Mouse (Mus musculus): ENCODE results near the gene Tacc2.
"Not testable (repeated sequence)": the region's sequence is repeated elsewhere in the genome, so short reads cannot be mapped to it uniquely, and the experiment has no call there.

Gene Tacc2

DNA sequence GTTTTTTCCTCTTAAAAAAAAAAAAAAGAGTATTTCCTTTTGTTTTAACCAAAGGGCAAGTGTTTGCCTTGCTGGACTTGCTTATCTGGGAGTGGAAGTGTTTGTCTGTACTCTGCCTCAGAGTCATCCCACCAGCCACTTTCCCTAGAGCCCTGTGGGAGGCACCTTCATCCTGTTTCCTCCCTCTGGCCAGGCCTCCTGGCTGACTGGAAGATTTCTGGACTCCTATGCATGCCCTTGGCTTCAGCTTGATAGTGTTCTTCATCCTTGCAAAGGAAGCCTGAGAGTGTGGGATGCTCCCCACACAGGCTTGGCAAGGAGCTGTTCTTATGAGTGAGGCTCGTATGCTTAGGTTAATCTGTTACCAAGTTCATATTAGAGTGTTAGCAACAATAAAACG lies 77.3 kb downstream of the Tacc2 start:
- no peak for DNase-seq

DNA sequence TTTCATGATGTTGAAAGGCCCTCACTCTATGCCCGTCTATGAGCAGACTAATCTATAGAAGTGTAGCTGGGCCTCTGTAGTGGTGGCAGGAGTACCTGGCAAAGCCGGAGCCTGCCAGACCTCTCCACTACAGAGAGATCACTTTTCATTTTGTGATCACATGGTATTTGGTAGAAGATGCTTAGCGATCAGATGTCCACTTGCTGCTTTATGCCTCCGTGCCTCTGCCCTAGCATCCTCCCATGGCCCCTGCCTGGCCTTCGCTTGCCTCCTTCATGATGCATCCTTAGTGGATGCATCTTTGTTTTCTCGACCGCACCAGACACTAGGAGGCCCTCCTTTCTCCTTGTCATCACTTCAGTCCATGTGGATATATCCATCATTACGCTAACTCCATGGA lies 79.7 kb downstream of the Tacc2 start:
- no peak for DNase-seq

DNA sequence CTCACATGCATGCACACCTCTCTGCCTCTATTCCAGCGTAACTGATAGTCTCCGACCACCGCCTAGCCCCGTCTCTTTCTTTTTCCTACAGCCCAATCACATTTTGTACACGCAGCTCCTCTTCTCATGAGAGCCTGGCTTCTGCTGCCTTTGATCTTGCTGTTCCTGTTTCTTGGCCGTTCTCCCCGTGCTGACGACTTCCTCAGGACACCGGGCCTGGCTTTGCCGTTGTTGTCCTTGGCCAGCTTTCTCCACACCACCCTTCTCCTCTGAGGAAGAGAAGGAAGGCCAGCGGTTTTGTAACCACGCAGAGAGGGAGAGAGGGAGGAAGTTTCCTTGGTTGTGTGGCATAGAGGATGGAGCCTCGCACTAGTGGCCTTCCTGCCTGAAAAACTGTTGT lies 80.5 kb downstream of the Tacc2 start:
- DNase-seq, result no peak

DNA sequence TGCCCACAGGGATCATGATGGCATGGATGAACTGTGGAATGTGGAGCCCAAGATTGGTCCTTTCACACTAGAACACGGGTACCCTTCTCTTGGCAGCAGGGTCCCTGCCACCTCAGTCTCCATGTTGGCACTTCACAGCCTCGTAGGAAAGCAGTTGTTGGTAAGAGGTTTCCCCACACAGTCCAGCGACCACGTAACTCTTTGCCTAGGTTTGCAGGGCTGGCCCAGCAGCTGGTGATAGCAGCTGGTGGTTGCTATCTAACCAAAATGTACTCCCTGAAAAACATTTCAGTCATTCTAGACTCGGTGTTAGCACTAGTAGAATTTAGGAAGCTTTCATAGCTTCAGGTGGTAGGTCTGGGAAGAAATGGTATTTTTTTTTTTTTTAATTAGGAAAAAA lies 81.9 kb downstream of the Tacc2 start:
- DNase-seq, result no peak

DNA sequence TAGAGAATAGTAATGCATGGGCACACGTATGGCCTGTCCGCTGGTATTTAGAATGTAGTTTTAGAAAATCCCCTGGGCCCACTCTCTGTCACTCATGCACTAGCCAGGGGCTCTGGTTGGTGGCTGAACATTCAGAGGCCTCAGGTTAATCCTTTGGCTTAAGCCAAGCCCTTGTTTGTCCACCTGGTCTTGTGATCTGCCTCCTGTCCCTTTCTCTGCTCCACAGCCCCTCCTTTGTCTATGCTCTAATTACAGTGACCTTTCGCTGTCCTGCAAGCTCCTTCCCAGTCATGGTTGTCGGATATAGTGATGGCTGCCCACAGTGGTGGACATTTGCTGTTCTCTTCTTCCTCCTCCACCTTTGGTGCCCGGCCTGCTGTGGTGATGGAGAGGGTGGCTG lies 85.0 kb downstream of the Tacc2 start:
- no peak for DNase-seq

DNA sequence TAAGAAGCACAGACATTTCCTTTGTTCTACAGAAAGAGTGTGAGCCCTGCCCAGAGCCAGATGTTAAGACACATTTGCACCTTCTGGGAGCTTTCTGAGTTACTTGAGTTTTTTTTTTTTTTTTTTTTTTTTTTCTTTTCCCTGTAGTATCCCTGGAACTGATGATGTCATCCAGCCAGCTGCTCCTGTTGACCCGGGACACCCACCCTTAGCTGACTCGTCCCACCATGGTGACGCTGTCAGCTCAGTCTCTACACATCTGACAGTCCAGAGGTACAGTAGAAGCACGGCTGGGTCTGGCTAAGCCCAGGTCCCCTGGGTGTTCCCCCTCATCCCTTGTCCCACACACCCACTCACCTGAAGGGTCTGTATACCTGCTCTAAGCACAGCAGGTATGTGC lies 85.6 kb downstream of the Tacc2 start:
- no peak for DNase-seq

DNA sequence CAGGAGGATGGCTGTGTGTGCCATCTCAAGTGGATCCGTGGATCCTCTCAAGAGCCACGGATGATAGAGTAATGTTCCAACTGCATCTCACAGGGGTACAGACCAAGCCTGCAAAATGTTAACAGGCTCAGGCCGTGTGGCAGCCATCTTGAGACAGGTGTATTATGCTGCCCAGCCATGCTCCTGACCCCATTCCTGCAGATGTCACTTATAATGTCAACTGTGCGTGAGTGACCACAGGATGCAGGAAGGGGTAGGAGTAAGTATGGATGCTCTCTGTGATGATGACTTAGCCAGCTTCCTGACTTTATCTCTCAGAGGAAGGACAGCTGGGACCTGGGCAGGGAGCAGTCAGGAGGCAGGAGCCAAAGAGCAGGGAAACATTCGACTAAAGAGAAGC lies 86.8 kb downstream of the Tacc2 start:
- no peak for DNase-seq

DNA sequence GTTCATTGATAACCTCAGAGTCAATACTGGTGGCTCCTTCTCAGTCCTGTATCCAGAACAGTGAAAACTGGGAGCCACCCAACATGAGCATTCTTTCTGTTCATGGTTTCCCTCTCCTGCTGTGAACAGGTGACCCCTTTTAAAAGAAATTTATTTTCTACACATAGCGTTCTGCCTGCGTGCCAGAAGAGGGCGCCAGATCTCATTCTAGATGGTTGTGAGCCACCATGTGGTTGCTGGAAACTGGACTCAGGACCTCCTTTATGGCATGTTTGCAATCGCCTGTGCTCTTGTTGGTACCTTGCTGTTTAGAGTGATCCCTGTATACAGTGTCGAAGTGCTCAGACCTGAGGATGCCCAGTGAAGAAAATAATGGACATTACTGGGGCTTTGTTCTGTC lies 87.4 kb downstream of the Tacc2 start:
- no peak for DNase-seq

DNA sequence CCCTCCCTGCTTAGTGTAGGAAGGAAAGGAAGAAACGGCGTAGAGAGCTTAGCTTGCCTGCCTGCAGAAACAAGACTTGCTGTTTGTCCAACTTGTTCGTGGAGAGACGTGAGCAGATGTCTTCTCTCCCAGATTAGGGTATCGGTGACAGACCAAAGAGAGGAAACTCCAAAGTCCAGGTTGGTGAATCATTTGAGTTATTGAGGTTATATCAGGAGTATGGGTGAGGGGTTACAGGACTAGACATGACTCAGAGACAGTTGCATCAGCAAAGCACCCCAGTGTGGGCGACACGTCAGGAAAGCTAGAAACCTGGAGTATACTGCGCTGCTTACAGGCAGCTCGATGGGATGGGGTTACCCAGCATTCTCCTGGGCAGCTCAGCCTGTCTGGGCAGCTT lies 88.1 kb downstream of the Tacc2 start:
- DNase-seq, result no peak

DNA sequence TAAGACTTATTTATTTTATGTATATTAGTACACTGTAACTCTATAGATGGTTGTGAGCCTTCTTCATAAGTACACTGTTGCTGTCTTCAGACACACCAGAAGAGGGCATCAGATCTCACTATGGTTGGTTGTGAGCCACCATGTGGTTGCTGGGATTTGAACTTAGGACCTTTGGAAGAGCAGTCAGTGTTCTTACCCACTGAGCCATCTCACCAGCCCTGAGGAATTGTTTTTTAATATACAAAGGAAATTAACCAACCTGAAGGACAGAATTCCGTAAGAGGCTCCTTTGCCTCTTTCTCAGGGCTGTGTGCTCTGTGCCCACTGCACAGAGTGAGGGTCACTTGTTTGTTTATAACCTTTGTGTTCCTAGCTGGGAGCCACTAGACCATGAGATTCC lies 90.8 kb downstream of the Tacc2 start:
- DNase-seq, result not testable (repeated sequence)

DNA sequence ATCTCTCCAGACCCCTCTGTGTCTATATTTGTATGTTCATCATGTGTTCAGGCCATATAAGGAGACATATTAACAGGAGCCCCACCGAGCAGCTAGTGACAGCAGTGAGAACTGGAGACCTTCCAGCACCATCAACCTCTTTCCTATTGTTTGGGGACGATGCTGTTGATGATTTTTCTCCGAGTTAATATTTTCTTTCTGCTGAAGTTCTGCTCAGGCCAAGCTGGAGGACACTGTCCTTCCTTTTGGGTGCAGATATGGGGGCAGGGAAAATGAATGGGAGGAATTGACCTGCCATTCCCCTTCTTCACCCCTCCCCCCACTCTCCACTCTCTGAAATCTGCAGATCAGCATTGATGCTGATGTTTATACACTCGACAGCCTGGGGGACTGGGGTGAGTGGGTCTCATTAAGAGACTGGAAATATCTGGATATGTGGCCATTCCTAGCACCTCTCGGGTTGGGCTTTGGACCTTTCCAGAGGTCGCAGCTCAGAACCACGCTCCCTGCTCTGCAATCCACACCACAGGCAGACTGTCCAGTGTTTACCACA lies 91.6 kb downstream of the Tacc2 start:
- peak in 1 of 2 experiments; percentile 52 for DNase-seq

DNA sequence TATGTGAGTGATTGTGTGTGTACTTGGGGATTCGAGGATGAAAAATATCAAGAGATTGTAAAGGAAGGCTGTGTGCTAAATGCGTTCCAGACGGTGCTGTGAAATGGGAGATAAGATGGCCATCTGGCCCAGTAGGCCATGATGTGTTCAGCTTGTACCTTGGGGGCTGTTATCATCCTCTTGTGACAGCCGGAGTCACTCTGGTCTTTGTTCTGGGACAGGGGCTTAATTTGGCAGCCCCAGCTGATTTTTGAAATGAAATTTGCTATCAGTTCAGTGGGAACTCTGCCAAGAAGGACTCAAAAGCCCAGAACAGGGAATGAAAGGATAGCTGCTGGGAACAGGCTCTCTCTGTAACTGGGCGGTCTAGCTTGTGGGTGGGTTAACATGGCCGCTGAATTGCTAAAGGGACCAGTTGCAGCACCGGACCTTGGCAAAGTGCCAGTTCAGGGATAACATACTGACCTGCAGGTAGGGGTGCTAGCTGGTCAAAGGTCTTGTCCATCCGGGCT lies 92.2 kb downstream of the Tacc2 start:
- peak; percentile 48 to 67 for DNase-seq

DNA sequence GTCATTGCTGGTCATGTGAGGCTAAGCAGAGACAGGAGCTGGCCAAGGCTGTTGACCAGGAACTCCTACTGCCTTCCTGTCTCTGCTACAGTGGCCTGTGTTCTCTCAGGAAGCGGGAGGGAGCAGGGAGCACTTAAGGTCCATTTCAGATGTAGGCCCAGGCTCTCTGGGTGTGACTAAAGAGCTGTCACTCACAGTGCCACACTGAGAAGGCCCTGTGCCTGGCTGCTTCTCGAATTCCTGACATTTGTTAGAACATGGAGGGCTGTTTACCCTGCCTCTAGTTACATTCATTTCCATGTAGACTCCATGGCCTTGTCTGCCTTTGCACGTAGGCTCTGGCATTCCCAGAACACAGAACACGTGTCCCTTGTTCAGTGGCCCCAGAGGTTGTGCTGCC lies 93.1 kb downstream of the Tacc2 start:
- no peak for DNase-seq

DNA sequence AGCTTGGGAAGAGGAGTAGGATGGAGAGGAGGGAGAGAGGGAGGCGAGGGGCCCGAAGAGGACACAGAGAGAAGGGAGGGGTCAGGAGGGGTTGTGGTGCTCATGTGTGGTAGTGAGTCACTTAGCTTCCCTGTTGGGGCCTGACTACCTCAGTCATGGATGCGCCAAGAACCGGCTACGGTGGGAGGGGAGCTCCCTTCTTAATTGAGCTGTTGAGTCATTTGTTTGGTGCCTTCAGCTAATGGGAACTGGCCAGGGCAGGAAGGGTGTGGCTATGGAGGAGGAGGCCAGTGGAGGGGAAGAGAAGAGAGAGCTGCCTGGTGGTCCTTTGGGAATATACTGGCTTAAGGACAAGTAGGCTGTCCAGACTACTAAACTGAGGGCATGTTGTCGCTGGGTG lies 94.1 kb downstream of the Tacc2 start:
- no peak for DNase-seq

DNA sequence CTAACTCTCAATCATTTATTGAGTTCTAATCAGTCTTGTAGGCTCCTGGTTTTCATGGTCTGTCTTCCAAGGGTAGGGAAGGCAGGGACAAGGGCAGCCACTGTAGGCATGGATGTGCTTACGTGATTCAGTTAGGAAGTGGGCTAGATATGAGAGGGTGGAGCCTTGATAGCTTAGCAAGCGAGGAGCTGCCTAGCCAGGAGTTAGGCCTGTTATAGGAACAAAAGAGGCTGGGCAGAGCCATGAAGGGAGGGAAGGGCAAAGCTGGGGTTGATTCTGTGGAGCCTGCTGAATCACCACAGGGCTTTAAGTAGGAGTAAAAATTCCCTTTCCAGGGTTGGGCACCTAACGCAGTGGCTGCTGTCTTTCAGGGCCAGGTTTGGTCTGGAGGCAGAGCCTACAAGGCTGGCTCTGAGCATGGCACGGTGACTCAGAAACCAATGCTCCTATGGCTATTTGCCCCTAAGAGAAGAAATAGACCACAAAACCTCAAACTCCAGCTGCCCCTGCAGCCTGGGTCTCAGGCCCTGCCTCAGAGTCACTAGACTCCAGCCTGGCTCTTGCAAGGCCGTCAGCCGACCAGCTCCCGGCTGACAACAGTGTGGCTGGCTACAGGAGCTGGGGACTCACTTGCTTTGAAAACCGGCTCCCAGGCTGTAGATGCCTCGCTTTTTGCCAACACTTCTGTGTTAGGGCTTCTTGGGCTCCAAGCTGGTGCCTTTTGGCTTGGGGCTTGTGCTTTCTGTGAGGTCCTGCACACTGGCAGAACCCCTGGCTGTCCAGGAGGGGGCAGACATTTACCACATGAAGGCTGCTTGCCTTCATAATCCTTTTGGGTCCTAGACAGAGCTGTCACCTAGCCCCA lies 96.2 kb downstream of the Tacc2 start:
- peak; percentile 80 to 82 for DNase-seq

DNA sequence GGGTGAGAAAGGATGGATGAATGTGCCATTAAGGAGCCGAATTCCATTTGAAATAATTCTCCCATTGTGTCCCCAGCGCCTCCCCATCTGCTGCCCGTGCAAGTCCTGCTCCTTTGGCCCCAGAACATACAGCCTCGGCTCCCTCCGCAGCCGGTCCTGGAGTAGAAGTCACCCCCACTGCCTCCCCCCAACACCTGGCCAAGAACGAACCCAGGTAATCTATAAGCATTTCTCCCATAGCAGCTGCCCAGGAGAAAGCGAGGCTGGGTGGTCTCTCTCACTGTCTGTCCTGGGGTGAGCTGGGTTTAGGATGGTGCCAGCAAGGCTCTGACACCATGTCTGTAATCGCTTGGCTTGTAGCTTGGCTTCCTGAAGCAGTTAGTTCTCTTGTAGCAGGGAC lies 97.3 kb downstream of the Tacc2 start:
- DNase-seq, result no peak

DNA sequence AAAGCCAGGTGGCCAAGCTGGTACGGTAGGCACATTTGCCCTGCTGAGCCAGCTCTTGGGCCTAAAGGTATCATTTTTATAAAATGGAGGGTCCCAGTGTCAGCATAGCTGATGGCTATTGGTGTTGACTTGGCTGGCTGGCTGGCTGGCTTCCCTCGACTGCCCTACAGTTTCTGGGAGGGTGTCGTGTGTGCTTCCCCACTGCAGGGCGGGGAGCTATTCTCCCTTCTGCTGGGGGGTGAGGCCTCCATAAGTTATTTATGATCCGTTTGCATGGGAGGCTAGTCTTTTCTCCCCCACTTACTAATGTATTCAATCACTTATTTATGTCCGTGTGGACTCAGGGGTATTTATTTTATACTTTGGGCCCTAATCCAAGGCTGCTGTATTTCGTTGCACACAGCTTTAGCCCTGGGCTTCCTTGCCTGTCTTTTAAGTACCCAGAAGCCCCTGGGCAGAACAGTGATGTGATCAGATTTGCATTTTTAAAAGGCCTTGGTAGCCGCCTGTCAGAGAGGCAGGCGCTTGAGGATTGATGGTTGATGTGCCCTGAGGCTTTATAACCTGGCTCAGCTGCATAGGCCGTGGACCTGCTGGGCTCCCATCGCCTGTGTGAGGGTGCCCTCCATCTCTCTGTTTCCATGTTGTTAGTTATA lies 99.8 kb downstream of the Tacc2 start:
- DNase-seq, result no peak

DNA sequence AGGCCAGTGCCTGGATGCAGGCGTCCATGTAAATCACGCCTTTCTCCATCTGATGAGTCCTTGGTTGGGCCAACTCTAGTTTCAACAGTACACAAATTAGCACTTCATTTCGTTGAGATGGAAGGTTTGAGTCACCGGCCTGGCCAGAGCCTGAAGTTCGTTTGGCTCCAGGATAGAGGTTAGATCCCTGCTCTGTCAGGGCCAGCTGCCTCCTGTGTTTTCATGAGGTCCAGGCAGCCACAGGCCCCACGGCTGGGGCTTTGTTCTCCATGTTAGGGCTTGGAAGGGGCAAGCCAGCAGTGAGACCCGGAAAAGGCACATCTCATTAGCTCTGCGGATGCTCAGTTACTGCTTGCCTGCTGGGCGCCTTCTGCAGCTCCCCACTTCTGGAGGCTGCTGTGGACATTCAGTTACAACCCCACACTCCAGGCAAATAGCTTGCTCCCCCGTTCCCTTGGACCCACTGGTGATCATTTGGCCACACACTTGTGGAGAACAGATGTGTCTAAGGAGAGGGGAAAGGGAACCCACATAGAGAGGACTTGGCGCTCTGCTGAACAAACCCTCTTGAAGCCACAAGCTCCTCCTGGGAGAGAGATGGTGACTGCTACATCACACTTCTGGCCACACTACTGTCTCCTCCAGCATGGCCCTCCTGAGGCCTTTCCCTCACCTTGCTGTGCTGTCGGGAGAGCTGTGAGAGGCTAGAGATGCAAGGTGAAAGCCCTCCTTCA lies 100.5 kb downstream of the Tacc2 start:
- DNase-seq, result no peak

DNA sequence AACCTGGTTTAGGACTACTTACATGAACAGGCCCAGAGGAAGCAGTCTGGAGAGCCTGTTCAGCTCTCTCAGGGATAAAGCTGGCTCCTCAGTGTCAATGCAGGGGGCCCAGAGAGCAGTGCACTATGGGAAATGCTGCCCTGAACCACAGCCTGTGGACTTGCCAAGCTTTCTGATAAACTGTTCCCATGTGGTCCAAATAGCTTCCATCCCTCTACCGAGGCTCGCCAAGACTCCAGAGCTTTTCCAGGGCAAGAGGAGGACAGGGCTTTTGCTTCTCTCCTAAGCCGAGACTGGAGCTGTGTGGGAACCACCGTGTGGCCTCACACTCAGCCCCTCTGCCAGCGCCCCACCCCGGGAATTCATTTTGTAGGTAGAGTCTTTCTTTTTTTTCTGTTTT lies 101.2 kb downstream of the Tacc2 start:
- DNase-seq, result no peak

DNA sequence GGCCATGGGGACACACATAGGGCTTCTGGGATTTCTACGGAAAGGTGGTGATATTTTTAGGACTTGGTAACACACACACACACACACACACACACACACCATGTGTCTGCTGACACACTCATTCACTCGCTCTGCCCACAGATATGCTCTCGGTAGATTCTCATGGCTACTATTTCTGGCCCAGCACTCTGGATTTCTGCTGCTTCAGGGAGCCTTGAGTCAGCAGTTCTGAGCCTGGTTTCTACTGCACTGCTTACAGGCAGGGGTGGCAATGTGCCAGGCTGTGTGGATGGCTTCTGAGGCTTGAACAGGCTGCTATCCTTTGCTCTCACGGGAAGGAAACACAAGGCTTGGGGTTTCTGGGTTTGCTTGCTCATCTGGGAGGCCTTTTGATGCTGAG lies 104.6 kb downstream of the Tacc2 start:
- peak; percentile 81 to 88 for DNase-seq

DNA sequence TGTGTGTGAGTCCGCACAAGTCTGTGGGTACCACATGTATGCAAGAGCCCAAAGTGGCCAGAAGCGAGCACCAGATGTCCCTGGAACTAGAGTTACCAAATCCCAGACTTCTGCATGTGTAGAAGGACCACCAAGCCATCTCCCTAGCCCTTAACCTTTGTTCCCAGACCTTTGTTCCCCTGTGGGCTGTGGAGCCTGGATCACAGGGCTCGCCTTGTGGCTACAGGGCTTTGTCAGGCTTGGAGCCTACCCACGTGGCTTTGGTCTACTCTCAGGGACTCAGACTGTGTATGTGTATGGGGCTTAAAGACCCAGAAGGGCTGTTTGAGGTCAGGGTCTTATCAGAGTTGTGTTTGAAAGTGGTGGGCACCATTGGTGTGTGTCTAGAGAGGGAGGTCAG lies 111.4 kb downstream of the Tacc2 start:
- no peak for DNase-seq

DNA sequence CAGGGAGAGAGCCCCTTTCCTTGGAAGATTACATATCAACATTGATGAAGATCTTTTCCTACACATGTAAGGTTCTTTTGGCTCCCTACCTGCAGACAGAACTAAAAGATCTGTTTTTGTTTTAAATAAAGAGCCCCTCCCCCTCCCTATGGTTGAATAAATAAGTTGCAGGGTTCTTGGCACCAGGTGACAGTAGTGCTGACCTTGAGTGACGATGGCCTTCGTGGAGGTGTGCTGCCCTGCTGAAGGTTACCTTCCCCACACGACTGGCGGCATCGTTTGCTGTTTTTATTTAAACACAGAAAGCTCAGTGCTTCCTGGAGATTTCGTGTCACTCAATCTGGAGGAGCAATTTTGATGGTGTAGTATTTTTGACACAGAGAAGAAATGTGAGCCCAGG lies 113.6 kb downstream of the Tacc2 start:
- DNase-seq, result no peak

DNA sequence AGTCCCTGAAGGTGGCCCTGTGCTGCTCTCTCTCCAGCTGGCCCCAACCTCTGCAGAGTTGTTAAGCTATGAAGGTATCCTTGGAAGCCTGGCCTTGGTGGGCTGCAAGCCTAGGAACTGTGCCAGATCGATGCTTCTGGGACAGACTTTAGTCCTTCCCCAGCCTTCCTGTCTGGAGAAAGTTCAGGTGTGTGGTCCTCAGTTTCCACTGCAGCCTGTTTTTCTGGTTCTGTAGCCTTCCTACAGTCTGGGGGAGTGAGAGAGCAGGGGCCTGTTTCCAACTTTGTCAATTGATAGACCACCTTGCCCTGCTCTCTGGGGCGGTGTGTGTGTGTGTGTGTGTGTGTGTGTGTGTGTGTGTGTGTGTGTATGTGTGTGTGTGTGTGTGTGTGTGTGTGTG lies 114.7 kb downstream of the Tacc2 start:
- DNase-seq, result no peak
